Mouse (Mus musculus) lung, adult 2 months (tissue): ENCODE measurements around the gene Arfgap3.

ENCODE experiments used
- CTCF ChIP-seq: fragments of 200-500 bp; IDR thresholded peaks from 2 replicates; pipeline ENCODE4 v1.5.1; 2011; ENCODE audit warnings: mild to moderate bottlenecking, low read length, control low read depth; ENCODE audit not compliant: insufficient read depth
- POLR2A ChIP-seq: fragments of 200-500 bp; IDR thresholded peaks from 2 replicates; pipeline ENCODE4 v1.6.1; 2011; ENCODE audit warnings: low read depth, mild to moderate bottlenecking, control low read depth, low read length, borderline replicate concordance; ENCODE audit errors: extremely low read depth

DNA sequence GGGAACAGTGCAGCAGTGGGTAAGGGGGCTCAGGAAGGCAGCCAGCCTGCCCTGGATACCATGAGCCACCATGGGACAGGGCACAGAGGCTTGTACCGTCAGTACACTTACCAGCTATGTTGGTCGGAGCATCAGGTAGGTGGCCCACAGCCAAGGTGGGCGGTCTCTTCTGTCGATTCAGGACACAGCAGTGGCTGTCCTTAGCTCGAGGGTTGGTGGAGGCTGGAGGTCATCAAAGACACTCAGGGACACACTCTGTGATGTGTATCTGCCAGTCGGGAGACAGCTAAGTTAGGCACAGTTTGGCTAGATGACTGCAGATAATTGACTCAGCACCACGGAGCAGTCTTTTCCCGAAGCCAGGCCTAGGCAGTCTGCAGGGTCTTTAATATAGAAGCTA is 65.2 kb downstream of the Arfgap3 start:
- TF ChIP-seq CTCF (no peak), POLR2A (no peak)
